Mouse (Mus musculus): ENCODE measurements at regions not wholly inside any gene's neighbourhood (a gene's known extent, or its start where the extent isn't known, plus 50 kb on each side); places are given as distances from the start of the nearest gene placed in this dataset.
A peak's percentile ranks its signal among the peaks of the same experiment; 100 is the strongest.
"Not testable (repeated sequence)": the region's sequence is repeated elsewhere in the genome, so short reads cannot be mapped to it uniquely, and the experiment has no call there.

DNA sequence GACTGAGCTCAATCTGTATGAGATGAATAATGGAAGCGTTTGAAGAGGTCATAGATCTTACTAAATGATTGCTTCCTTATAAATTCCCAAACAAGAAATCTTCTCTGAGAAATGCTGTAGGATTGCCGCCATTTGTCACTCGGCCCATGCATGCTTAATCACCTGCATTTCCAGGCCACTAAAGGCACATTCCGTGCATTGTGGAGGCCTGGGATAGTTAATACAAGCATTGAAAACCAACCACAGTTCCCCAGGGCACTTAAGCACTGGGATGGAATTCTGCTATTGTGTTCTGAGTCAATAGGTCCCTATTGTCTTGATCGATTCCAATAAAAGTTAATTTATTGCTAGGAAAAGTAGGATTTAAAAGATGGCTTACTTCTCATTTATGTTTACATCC, 92.5 kb downstream of the Naa11 start:
- Histone ChIP-seq H3K27ac (ENCODE audit: low read depth, low read length) (no peak overlapping the region), H3K9ac (ENCODE audit: low read depth, low read length) (no peak overlapping the region), H3K27me3 (replicated peaks; ENCODE audit: control insufficient read depth, insufficient read depth, low read length) (no peaks in the 10 kb centered on the region), H3K9me3 (ENCODE audit: control insufficient read depth, low read length) (no peaks in the 10 kb centered on the region), H3K4me3 (ENCODE audit: low read length) (no peak overlapping the region), H3K4me2 (ENCODE audit: low read length) (no peak overlapping the region), H3K36me3 (ENCODE audit: control insufficient read depth, insufficient read depth, low read length) (no peaks in the 10 kb centered on the region), H3K4me1 (ENCODE audit: control insufficient read depth, insufficient read depth, low read depth, low read length) (no peaks in the 10 kb centered on the region)
- ATAC-seq, result no peak
- WGBS, result 25% methylated on average over 5 of the region's 5 CpGs

DNA sequence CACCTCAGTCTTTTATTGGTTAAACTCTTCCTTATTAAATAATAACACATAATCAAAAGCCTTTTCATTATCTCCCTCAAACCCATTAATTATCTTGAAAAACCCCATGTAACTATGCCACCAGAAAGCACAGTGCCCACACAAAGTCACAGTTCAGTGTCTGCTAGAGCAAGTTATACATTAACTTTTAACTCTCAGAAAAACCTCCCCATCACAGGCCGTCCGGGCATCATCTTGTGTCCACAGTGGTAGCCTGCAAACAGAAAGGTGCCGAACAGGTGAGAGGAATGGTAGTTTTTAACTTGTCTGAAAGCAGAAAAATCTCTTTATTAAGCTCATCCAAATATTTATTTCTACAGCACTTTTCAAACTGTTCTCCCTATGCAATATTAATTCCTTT, 96.0 kb downstream of the Naa11 start:
- ATAC-seq, result no peak

DNA sequence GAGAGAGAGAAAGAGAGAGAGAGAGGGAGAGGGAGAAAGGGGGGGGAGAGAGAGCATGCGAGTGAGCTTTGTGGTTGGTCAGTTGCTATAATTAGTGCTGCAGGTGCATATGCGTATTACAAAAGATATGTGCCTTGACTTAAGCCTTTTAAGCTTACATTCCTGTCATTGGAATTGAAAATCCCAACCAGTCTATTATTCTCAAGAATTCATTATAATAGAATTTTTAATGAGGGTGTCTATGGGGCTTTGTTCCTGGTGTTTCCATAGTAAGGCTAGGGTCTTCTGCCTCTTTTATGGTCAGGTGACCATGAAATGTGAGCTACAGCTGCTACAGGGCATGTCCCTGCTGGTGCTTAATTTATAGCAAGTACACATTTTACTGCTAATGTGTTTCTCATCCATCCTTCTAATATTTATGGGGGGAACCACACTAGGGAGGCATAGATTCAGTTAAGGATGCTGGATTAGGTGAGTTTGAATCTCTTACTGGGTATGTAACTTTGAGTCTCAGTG, 102.0 kb downstream of the Naa11 start:
- ATAC-seq, result no peak; the same call in 1 of the 2 replicates
- Histone ChIP-seq H3K9ac (ENCODE audit: low read depth, low read length) (no peak overlapping the region), H3K27ac (ENCODE audit: low read depth, low read length) (no peak overlapping the region)

More for the DNA sequence above, 96.0 kb downstream of the Naa11 start:
- Histone ChIP-seq H3K36me3 (ENCODE audit: control insufficient read depth, insufficient read depth, low read length) (no peaks in the 10 kb centered on the region), H3K27me3 (replicated peaks; ENCODE audit: control insufficient read depth, insufficient read depth, low read length) (no peaks in the 10 kb centered on the region), H3K9me3 (ENCODE audit: control insufficient read depth, low read length) (no peaks in the 10 kb centered on the region), H3K4me1 (ENCODE audit: control insufficient read depth, insufficient read depth, low read depth, low read length) (no peaks in the 10 kb centered on the region), H3K4me3 (ENCODE audit: low read length) (no peak overlapping the region), H3K9ac (ENCODE audit: low read depth, low read length) (no peak overlapping the region), H3K27ac (ENCODE audit: low read depth, low read length) (no peak overlapping the region), H3K4me2 (ENCODE audit: low read length) (no peak overlapping the region)
- WGBS, result 61% methylated on average over 3 of the region's 3 CpGs

DNA sequence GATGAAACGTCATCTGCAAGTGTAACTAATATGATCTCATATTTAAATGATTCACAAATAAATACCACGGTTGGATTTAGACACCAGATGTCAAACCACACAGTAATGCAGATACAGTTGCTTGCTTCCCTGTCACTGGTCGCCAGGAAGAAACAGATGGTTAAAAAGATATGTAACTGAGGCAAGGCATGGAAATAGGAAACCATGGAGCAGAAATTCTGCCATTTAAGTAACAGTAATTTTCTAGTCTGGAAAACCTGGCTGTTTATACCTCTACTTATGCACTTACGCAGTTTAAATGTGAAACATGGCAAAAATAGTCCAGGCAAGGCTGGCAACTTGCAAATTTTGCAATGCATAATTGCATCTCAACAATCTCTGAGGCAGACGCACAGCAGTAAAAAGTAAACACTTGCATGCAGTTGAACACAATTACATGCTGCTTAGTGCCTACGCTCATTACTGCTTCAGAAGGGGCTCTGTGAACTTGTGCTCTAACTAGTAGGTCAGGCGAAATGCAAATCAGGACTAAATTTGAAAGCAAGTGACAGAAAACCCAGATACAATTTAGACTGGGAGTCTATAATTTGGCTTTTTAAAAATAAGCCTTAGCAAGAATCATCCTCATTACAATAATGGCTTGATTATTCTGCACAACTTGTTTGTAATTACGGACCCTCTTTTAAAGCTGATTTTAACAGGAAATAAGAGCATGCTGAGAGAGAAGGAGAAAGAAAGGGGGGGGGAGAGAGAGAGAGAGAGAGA, 102.6 kb downstream of the Naa11 start:
- Histone ChIP-seq H3K4me2 (ENCODE audit: low read length) (no peak overlapping the region), H3K4me1 (ENCODE audit: control insufficient read depth, insufficient read depth, low read depth, low read length) (no peaks in the 10 kb centered on the region; the same call in 1 of the 2 replicates), H3K9ac (ENCODE audit: low read depth, low read length) (no peak overlapping the region), H3K4me3 (ENCODE audit: low read length) (no peak overlapping the region), H3K36me3 (ENCODE audit: control insufficient read depth, insufficient read depth, low read length) (no peaks in the 10 kb centered on the region), H3K27me3 (replicated peaks; ENCODE audit: control insufficient read depth, insufficient read depth, low read length) (no peaks in the 10 kb centered on the region), H3K9me3 (ENCODE audit: control insufficient read depth, low read length) (no peaks in the 10 kb centered on the region), H3K27ac (ENCODE audit: low read depth, low read length) (no peak overlapping the region)
- 0 out of 2 replicates have a peak, but pooled peaks have one; percentile 54 for ATAC-seq
- WGBS, result 43% methylated on average over 8 of the region's 8 CpGs

More for the DNA sequence above, 102.0 kb downstream of the Naa11 start:
- H3K36me3 ChIP-seq (ENCODE audit: control insufficient read depth, insufficient read depth, low read length), result no peaks in the 10 kb centered on the region
- H3K4me1 ChIP-seq (ENCODE audit: control insufficient read depth, insufficient read depth, low read depth, low read length), result no peaks in the 10 kb centered on the region; the same call in 1 of the 2 replicates
- WGBS, result 28% methylated on average over 2 of the region's 2 CpGs
- H3K27me3 ChIP-seq (replicated peaks; ENCODE audit: control insufficient read depth, insufficient read depth, low read length), result no peaks in the 10 kb centered on the region
- no peak overlapping the region for H3K4me3 ChIP-seq (ENCODE audit: low read length)
- no peaks in the 10 kb centered on the region for H3K9me3 ChIP-seq (ENCODE audit: control insufficient read depth, low read length)
- H3K4me2 ChIP-seq (ENCODE audit: low read length), result no peak overlapping the region

DNA sequence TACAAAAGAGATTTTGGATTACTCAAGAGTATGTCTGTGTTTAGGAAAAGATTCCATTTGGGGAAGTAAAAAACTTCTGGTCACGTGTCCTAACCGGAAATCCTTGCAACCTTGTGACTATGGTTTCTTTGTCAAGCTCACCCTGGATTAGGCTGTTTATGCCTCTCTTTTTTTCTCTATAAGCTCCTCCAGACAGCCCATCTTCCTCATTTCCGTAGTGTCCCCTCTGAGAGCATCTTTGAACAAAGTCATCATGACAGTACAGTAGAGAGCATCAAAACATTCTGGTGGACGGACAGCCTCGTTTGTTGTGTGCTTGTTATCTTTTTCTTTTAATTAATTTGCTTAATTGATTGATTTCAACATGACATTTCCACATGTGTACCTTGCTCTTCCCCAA, 112.7 kb downstream of the Naa11 start:
- Histone ChIP-seq H3K4me3 (ENCODE audit: low read length) (no peak overlapping the region), H3K9me3 (ENCODE audit: control insufficient read depth, low read length) (no peaks in the 10 kb centered on the region), H3K4me1 (ENCODE audit: control insufficient read depth, insufficient read depth, low read depth, low read length) (no peaks in the 10 kb centered on the region; the same call in 1 of the 2 replicates), H3K36me3 (ENCODE audit: control insufficient read depth, insufficient read depth, low read length) (no peaks in the 10 kb centered on the region), H3K27ac (ENCODE audit: low read depth, low read length) (no peak overlapping the region), H3K9ac (ENCODE audit: low read depth, low read length) (no peak overlapping the region), H3K4me2 (ENCODE audit: low read length) (no peak overlapping the region), H3K27me3 (replicated peaks; ENCODE audit: control insufficient read depth, insufficient read depth, low read length) (no peaks in the 10 kb centered on the region)
- ATAC-seq, result no peak
- 81% methylated on average over 5 of the region's 5 CpGs for WGBS

DNA sequence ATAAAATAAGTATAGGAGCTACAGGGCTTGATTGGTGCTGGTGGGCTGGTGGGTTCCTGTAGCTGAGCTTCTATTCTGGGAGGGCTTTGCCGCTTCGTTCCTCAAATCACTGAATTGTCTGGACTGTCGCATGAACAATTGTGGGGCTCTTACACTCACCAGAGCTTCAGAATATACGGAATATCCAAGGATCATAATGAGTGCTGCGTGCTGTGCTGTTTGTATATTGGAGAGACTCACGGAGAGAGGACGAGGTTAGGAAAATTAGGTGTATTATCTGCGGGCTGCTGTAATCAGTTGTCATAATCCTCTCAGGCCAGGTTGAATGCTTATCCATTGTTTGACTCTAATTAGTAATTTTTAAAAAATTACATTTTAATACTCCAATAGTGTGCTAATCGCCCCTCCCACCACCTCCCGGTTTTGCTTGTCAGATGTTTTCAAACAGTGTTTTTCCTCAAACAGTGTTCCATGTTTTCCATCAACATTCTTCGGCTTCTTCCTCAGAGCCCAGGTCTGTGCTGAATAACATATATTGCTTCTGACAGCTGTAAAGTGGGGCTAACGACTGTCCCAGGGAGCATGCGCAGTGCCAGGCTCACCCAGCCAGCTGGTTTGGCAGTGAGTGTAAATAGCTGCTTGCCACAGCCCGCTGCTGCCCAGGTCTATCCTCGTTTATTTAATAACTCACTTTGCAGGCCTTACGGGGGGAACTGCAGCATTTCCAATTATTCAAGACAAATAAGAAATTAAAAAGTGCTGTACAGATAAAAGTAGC, 114.2 kb downstream of the Naa11 start:
- H3K4me1 ChIP-seq (ENCODE audit: control insufficient read depth, insufficient read depth, low read depth, low read length), result no peaks in the 10 kb centered on the region; the same call in 1 of the 2 replicates
- 70% methylated on average over 16 of the region's 16 CpGs for WGBS
- H3K27ac ChIP-seq (ENCODE audit: low read depth, low read length), result no peak overlapping the region
- no peaks in the 10 kb centered on the region for H3K9me3 ChIP-seq (ENCODE audit: control insufficient read depth, low read length)
- peak overlapping the region; percentile 35 for H3K4me2 ChIP-seq (ENCODE audit: low read length)
- H3K4me3 ChIP-seq (ENCODE audit: low read length), result no peak overlapping the region
- no peaks in the 10 kb centered on the region for H3K27me3 ChIP-seq (replicated peaks; ENCODE audit: control insufficient read depth, insufficient read depth, low read length)
- H3K36me3 ChIP-seq (ENCODE audit: control insufficient read depth, insufficient read depth, low read length), result no peaks in the 10 kb centered on the region
- no peak overlapping the region for H3K9ac ChIP-seq (ENCODE audit: low read depth, low read length)
- no peak; the same call in 1 of the 2 replicates for ATAC-seq

DNA sequence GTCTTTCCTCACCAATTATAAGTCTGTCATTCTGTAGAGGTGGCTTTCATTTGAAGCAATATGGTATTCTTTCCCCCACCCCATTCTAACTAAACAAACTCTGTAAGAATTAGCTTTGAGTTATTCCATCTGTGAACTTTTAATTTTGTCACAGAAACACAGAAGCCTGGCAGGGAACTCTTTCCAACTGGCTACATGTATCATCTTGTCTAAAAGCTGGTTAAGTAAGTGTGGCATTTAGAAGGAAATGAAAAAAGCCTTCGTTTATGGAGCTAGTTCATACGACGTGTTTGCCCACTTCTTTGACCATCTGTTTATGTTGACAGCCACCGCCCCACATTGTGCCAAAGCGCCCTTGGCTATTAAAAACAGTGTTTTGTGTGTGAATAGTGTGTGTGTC, 115.5 kb downstream of the Naa11 start:
- H3K9ac ChIP-seq (ENCODE audit: low read depth, low read length), result no peak overlapping the region
- ATAC-seq, result no peak
- WGBS, result 65% methylated on average over 5 of the region's 5 CpGs

DNA sequence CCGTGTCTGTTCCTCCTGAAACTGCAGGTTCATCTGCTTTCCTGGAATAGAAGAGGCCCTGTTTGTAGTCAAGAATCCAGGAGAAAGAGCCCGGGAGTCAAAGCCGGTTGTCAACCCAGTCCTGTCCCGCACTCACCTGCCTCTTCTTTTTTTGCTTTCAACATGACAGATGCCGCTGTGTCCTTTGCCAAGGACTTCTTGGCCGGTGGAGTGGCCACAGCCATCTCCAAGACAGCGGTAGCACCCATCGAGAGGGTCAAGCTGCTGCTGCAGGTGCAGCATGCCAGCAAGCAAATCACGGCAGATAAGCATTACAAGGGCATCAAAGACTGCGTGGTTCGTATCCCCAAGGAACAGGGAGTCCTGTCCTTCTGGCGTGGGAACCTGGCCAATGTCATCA, 127.5 kb downstream of the Naa11 start:
- H3K9ac ChIP-seq (ENCODE audit: low read depth, low read length); H3K27ac ChIP-seq (ENCODE audit: low read depth, low read length); H3K4me1 ChIP-seq (ENCODE audit: control insufficient read depth, insufficient read depth, low read depth, low read length); ATAC-seq; H3K36me3 ChIP-seq (ENCODE audit: control insufficient read depth, insufficient read depth, low read length); H3K9me3 ChIP-seq (ENCODE audit: control insufficient read depth, low read length); H3K4me3 ChIP-seq (ENCODE audit: low read length); H3K4me2 ChIP-seq (ENCODE audit: low read length); H3K27me3 ChIP-seq (replicated peaks; ENCODE audit: control insufficient read depth, insufficient read depth, low read length): not testable (repeated sequence)
- WGBS, result 90% methylated on average over 12 of the region's 12 CpGs

More for the DNA sequence above, 115.5 kb downstream of the Naa11 start:
- Histone ChIP-seq H3K27me3 (replicated peaks; ENCODE audit: control insufficient read depth, insufficient read depth, low read length) (no peaks in the 10 kb centered on the region), H3K4me1 (ENCODE audit: control insufficient read depth, insufficient read depth, low read depth, low read length) (no peaks in the 10 kb centered on the region; the same call in 1 of the 2 replicates), H3K9me3 (ENCODE audit: control insufficient read depth, low read length) (no peaks in the 10 kb centered on the region), H3K4me2 (ENCODE audit: low read length) (no peak overlapping the region), H3K4me3 (ENCODE audit: low read length) (no peak overlapping the region), H3K27ac (ENCODE audit: low read depth, low read length) (no peak overlapping the region), H3K36me3 (ENCODE audit: control insufficient read depth, insufficient read depth, low read length) (no peaks in the 10 kb centered on the region)

DNA sequence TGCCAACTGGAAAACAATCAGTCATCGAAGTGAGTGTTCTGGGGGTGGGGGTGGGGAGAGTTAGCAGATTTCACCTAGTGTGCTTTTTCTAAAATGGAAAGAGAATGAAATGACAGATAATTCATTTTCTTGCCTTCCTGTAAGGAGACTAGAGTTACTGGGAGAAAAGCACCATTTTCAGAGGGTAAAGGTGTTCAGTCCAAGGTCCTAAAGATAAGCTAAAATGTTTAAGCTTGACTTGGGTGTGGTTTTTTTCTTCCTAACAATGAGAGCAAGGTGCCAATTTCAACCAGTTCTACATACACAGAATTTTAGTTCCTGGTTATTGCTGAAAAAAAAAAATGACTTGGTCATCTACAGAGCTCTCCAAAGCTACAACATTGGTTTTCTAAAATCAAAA, 135.1 kb downstream of the Naa11 start:
- Histone ChIP-seq H3K36me3 (ENCODE audit: control insufficient read depth, insufficient read depth, low read length) (no peaks in the 10 kb centered on the region), H3K9me3 (ENCODE audit: control insufficient read depth, low read length) (no peaks in the 10 kb centered on the region), H3K4me1 (ENCODE audit: control insufficient read depth, insufficient read depth, low read depth, low read length) (no peaks in the 10 kb centered on the region), H3K27me3 (replicated peaks; ENCODE audit: control insufficient read depth, insufficient read depth, low read length) (no peaks in the 10 kb centered on the region), H3K4me2 (ENCODE audit: low read length) (no peak overlapping the region), H3K4me3 (ENCODE audit: low read length) (no peak overlapping the region), H3K9ac (ENCODE audit: low read depth, low read length) (no peak overlapping the region), H3K27ac (ENCODE audit: low read depth, low read length) (no peak overlapping the region)
- ATAC-seq, result no peak
- whole genome bisulfite sequencing, result 63% methylated on average over 1 of the region's 1 CpGs
